Mouse (Mus musculus) limb, embryonic 14.5 days (tissue): ENCODE data around the gene Ppfia1. TPM values are rescaled to one million over a fixed set of nuclear protein-coding genes. Genes with fewer than 3 reads are reported as not detected.

Experiments
- ATAC-seq: fragments of 200-750 bp; cut with Nextera tagmentation; 2 replicates; pipeline ENCODE4 v1.8.0; 2017; ENCODE audit warnings: low read depth, moderate number of reproducible peaks, moderate TSS enrichment; ENCODE audit not compliant: low FRiP score
- DNase-seq: peaks from one replicate; pipeline ENCODE4 v3.0.0-alpha.2; 2015; ENCODE audit warnings: low spot score
- H3K27ac ChIP-seq: fragments of 300-500 bp; sonication (generic); replicated peaks from 2 replicates; pipeline ENCODE4 v1.5.1; 2014; ENCODE audit warnings: low read depth, mild to moderate bottlenecking, low read length, moderate library complexity, mixed read lengths
- H3K27me3 ChIP-seq: fragments of 300-500 bp; sonication (generic); 2 replicates; pipeline ENCODE4 v1.6.1; 2014; ENCODE audit warnings: low read length, mixed read lengths; ENCODE audit not compliant: control insufficient read depth, insufficient read depth
- H3K36me3 ChIP-seq: fragments of 300-500 bp; sonication (generic); 2 replicates; pipeline ENCODE4 v1.6.1; 2014; ENCODE audit warnings: mild to moderate bottlenecking, low read length, moderate library complexity, mixed read lengths; ENCODE audit not compliant: control insufficient read depth, insufficient read depth
- H3K4me1 ChIP-seq: fragments of 300-500 bp; sonication (generic); 2 replicates; pipeline ENCODE4 v1.6.1; 2014; ENCODE audit warnings: antibody characterized with exemption, low read length, mixed read lengths; ENCODE audit not compliant: control insufficient read depth, insufficient read depth
- H3K4me2 ChIP-seq: fragments of 300-500 bp; sonication (generic); replicated peaks from 2 replicates; pipeline ENCODE4 v1.6.1; 2014; ENCODE audit warnings: low read depth, mild to moderate bottlenecking, low read length, moderate library complexity; ENCODE audit not compliant: severe bottlenecking
- H3K4me3 ChIP-seq: fragments of 300-500 bp; sonication (generic); replicated peaks from 2 replicates; pipeline ENCODE4 v1.5.1; 2014; ENCODE audit warnings: low read length
- H3K9ac ChIP-seq: fragments of 300-500 bp; sonication (generic); 2 replicates; pipeline ENCODE4 v1.6.1; 2014; ENCODE audit warnings: mild to moderate bottlenecking, low read depth, low read length, moderate library complexity; ENCODE audit not compliant: severe bottlenecking
- H3K9me3 ChIP-seq: fragments of 300-500 bp; sonication (generic); 2 replicates; pipeline ENCODE4 v1.6.1; 2016; ENCODE audit warnings: low read length; ENCODE audit not compliant: control insufficient read depth
- POLR2A ChIP-seq: fragments of 200-500 bp; IDR thresholded peaks from 2 replicates; pipeline ENCODE4 v1.8.0; 2012; ENCODE audit warnings: inconsistent platforms, mild to moderate bottlenecking, moderate library complexity, borderline replicate concordance; ENCODE audit not compliant: insufficient read depth, insufficient read length; ENCODE audit errors: extremely low read depth
- WGBS: fragments of 180-500 bp; shearing (Covaris S2); extraction: QIAGEN DNeasy Blood & Tissue Kit; methylation state at CpG from one replicate; pipeline ENCODE4 v1.1.7; 2014; 5-methylcytosine and 5-hydroxymethylcytosine counted together
- polyA plus RNA-seq, 2 experiments: library from polyadenylated mRNA; depleted of rRNA in 1 of 2; stranded (reverse) in 1 of 2; unstranded in 1 of 2; fragments of >200 nt; fragmentation: Nextera tagmentation in 1 of 2; extraction: Ambion mirVana in 1 of 2; gene quantifications; 2 replicates each; pipeline versions ENCODE4 v1.2.1 to v1.2.3; 2012 to 2014

Ppfia1 gene
- polyA plus RNA-seq, 2 experiments: 42.0 to 58.1 TPM

DNA sequence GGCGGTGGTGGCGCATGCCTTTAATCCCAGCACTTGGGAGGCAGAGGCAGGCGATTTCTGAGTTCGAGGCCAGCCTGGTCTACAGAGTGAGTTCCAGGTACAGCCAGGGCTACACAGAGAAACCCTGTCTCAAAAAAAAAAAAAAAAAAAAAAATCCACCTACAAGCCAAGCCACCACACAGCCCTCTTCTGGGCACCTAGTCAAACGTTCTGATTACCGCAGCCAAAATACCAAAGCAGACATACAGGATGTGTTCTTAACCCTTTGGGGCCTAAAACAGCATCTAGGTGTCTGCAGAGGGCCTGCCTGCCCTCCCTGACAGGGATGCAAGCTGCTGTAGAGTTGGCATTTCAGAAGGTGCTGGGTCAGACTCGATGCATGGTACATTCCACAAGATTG is 91.0 kb downstream of the Ppfia1 start:
- Histone ChIP-seq H3K4me1 (no peaks in the 10 kb centered on the region), H3K9ac (no peak overlapping the region), H3K4me2 (no peak overlapping the region), H3K27ac (no peak overlapping the region), H3K4me3 (no peak overlapping the region), H3K9me3 (no peaks in the 10 kb centered on the region), H3K36me3 (peaks cover 82% of the 10 kb centered on the region), H3K27me3 (no peaks in the 10 kb centered on the region)
- ATAC-seq (no peak), DNase-seq (no peak)
- no peak for TF ChIP-seq POLR2A
- WGBS: 87% methylated on average over 7 of the region's 7 CpGs

DNA sequence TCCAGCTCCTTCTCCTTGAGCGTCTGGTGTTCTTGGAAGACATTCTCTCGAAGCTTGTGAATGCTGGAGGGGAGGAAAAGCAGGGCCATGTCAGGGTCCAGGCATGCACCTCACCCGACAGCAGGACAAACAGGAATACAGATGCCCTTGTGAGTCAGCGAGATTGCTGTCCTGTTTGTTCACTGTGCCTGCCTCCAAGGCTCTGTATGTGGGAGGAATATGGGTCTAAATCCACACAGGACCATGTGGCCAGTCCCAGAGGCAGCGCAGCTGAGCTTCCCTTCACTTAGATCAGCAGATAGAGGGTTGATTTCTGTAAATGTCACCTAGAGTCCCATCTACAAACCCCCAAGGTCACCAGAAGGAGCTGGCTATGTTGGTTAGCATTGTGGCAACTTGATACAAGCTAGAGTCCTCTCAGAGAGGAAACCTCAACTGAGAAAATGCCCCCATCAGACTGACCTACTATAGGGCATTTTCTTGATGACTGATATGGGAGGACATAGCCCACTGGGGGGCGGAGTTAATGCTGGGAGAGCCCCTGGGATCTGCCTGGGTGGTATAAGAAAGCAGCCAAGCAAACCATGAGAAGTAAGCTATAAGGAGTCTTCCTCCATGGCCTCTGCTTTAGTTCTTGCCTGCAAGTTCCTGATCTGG is 92.2 kb downstream of the Ppfia1 start:
- DNase-seq (no peak), ATAC-seq (no peak)
- Histone ChIP-seq H3K27me3 (no peaks in the 10 kb centered on the region), H3K4me1 (no peaks in the 10 kb centered on the region), H3K9ac (no peak overlapping the region), H3K4me2 (no peak overlapping the region), H3K4me3 (no peak overlapping the region), H3K36me3 (peaks cover 94% of the 10 kb centered on the region), H3K9me3 (no peaks in the 10 kb centered on the region), H3K27ac (no peak overlapping the region)
- no peak for TF ChIP-seq POLR2A
- WGBS: 93% methylated on average over 6 of the region's 6 CpGs

DNA sequence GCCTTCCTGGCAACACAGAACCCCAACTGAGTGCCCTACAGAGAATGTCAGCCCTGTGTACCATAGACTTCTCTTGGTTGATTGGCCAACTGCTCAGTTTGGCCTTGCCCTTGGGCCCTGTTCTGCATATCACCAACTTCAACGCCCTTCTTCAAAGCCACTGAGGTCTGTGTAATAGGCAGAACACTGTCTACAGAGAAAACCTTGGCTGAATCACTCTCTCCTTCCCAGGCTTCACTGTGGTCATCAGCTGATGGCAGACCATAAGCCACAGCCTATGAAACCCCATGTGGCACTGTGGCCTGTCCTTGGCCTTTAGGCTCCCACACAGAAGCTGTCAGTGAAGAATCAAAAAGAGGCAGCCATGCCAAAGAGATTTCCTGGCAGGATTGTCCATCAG is 94.6 kb downstream of the Ppfia1 start:
- Histone ChIP-seq H3K27ac (no peak overlapping the region), H3K9me3 (no peaks in the 10 kb centered on the region), H3K9ac (no peak overlapping the region), H3K36me3 (peaks cover 97% of the 10 kb centered on the region), H3K27me3 (no peaks in the 10 kb centered on the region), H3K4me2 (no peak overlapping the region), H3K4me1 (no peaks in the 10 kb centered on the region), H3K4me3 (no peak overlapping the region)
- WGBS: 94% methylated on average over 1 of the region's 1 CpGs
- TF ChIP-seq POLR2A: no peak
- no peak for DNase-seq
- ATAC-seq: no peak

DNA sequence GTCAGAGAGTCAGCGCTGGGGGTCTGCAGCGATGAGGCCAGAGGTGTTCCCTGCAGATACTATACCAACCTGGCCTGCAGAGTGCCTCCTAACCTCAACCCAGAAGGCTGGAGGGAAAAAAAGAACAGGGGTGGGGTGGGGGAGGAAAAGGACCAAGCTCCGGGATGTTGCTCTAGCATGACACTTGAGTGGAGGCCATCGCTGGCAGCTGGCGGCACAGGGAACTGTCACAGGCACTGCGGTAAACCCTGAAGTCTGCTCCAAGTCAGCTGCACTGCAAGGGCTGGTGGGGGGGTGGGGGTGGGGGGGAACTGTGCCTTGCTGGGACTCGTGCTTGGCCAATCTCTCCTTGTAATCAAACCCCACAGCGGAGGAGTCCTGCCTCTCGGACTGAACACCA is 102.9 kb downstream of the Ppfia1 start:
- no peak overlapping the region for H3K4me3 ChIP-seq
- DNase-seq (no peak), ATAC-seq (no peak)
- TF ChIP-seq POLR2A: no peak
- no peak overlapping the region for H3K4me2 ChIP-seq
- 88% methylated on average over 9 of the region's 9 CpGs for WGBS
- peaks cover 97% of the 10 kb centered on the region for H3K36me3 ChIP-seq
- H3K9me3 ChIP-seq: no peaks in the 10 kb centered on the region
- no peak overlapping the region for H3K27ac ChIP-seq
- H3K27me3 ChIP-seq: no peaks in the 10 kb centered on the region
- no peak overlapping the region for H3K9ac ChIP-seq
- H3K4me1 ChIP-seq: no peaks in the 10 kb centered on the region

DNA sequence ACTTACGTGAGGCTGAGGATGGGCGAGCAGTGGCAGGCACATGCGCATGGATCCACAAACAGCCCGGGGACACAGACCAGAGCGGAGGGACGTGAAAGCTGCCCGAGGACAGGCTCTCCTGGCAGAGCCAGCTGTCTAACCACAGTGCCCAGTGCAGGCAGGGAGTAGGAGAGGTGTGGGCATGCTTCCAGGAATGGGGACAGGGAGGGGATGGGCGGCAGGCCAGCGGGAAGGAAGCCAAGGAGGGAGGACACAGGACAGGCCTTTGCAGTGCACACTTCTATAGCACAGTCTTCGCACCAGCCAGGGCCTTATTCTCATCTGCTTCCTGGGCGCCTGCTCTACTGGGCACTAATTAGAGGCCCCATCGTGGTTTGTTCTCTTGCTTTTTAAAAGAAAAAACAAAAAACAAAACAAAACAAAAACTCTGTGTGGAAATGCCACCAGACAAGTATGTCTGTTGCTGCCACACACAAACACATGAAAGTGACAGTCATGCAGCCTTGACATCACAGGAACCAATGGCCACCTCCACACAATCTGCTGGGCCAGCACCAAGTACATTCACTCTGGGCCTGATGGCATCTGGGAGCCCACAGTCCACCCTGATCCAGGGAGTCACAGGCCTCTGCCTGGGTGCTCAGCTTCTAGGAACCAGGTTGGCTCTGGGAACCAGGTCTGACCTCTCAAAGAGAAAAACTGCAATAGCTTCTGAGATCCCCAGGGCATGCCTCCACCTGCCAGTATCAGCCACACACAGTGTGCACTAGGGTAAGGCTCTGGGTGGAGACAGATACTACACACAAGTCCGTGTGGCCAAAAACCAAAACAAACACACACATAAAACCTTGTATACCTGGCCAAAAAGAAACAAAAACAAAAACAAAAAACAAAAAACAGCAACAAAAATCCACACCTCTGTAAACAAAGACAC is 103.6 kb downstream of the Ppfia1 start:
- WGBS: 93% methylated on average over 13 of the region's 13 CpGs
- Histone ChIP-seq H3K27me3 (no peaks in the 10 kb centered on the region), H3K4me1 (no peaks in the 10 kb centered on the region), H3K36me3 (peaks cover 97% of the 10 kb centered on the region), H3K27ac (no peak overlapping the region), H3K9me3 (no peaks in the 10 kb centered on the region), H3K9ac (no peak overlapping the region), H3K4me3 (no peak overlapping the region), H3K4me2 (no peak overlapping the region)
- no peak for ATAC-seq
- DNase-seq: no peak
- no peak for TF ChIP-seq POLR2A
